Comparison of ENCODE assay signal across 19 mouse cellular contexts in the genomic region with DNA sequence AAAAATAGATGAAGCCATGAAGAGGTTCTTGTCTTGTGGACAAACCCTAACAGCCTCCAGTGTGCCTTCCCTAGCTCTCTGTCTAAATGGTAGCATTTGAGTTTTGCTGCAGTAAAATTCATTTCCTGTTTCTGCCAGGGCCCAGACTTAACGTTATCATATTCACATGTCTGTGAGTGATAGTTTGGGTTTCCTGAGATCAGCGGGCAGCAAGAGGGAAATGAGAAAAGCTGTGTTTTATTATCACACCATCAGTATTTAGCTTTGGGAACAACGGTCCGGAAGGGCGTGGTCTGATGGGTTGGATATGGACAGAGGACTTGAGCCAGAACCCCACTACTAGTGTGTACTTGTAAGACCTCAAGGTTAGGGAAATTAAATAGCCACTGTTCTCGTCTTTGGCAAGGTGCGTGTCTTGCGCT. TPM values are rescaled to one million over a fixed set of nuclear protein-coding genes. Genes with fewer than 3 reads are reported as not detected.
A peak's percentile ranks its signal among the peaks of the same experiment; 100 is the strongest.
DNase-seq lines count a peak whose midpoint lies in the region; ATAC-seq lines count a peak whose summit lies in the region.
"Had no signal": no experiment of that assay in that cellular context is flagged by ENCODE, and none has a peak within 500 bp of the region (broad histone marks: within the 10 kb centered on the region; RNA-seq: fewer than 3 reads in every experiment).

No protein-coding gene starts in this region.

- H3K36me3 ChIP-seq in liver, embryonic 12.5 days = no peaks in the 10 kb centered on the region
- H3K36me3 ChIP-seq in lung, embryonic 16.5 days (ENCODE audit: control insufficient read depth, insufficient read depth, low read length) = peaks cover 3% of the 10 kb centered on the region; the same call in 1 of the 2 replicates
- H3K36me3 ChIP-seq in intestine, embryonic 15.5 days = no peaks in the 10 kb centered on the region
- H3K36me3 ChIP-seq in forebrain, embryonic 12.5 days (replicated peaks) = no peaks in the 10 kb centered on the region
- H3K36me3 ChIP-seq in heart, embryonic 11.5 days (ENCODE audit: control insufficient read depth, insufficient read depth, low read length) = no peaks in the 10 kb centered on the region
- H3K36me3 ChIP-seq: embryonic facial prominence, embryonic 13.5 days; heart, embryonic 15.5 days; kidney, embryonic 15.5 days; neural tube, embryonic 12.5 days had no signal

- H3K9ac ChIP-seq in liver, embryonic 12.5 days = no peak overlapping the region; the same call in 1 of the 2 replicates
- no peak overlapping the region for H3K9ac ChIP-seq in lung, embryonic 16.5 days (ENCODE audit: low read length)
- no peak overlapping the region for H3K9ac ChIP-seq in intestine, embryonic 15.5 days
- no peak overlapping the region for H3K9ac ChIP-seq in forebrain, embryonic 12.5 days
- H3K9ac ChIP-seq in heart, embryonic 11.5 days (ENCODE audit: low read depth, low read length) = no peak overlapping the region
- H3K9ac ChIP-seq: embryonic facial prominence, embryonic 13.5 days; heart, embryonic 15.5 days; kidney, embryonic 15.5 days; neural tube, embryonic 12.5 days had no signal

- H3K4me2 ChIP-seq in liver, embryonic 12.5 days = peak overlapping the region; percentile 51
- no peak overlapping the region for H3K4me2 ChIP-seq in lung, embryonic 16.5 days (ENCODE audit: low read depth, low read length)
- no peak overlapping the region for H3K4me2 ChIP-seq in intestine, embryonic 15.5 days (replicated peaks)
- H3K4me2 ChIP-seq in forebrain, embryonic 12.5 days = no peak overlapping the region
- H3K4me2 ChIP-seq in heart, embryonic 11.5 days = no peak overlapping the region
- H3K4me2 ChIP-seq: embryonic facial prominence, embryonic 13.5 days; heart, embryonic 15.5 days; kidney, embryonic 15.5 days; neural tube, embryonic 12.5 days had no signal

- 15% methylated on average over 8 of the region's 8 CpGs for WGBS in liver, embryonic 12.5 days (ENCODE audit: insufficient replicate concordance)
- 44% methylated on average over 8 of the region's 8 CpGs for whole genome bisulfite sequencing in lung, embryonic 16.5 days
- WGBS in intestine, embryonic 15.5 days = 67% methylated on average over 8 of the region's 8 CpGs
- 90% methylated on average over 8 of the region's 8 CpGs for WGBS in forebrain, embryonic 12.5 days
- WGBS in heart, embryonic 11.5 days (ENCODE audit: insufficient replicate concordance) = 57% methylated on average over 8 of the region's 8 CpGs

- H3K4me3 ChIP-seq in liver, embryonic 12.5 days = no peak overlapping the region
- H3K4me3 ChIP-seq in lung, embryonic 16.5 days (ENCODE audit: low read length) = no peak overlapping the region
- no peak overlapping the region for H3K4me3 ChIP-seq in intestine, embryonic 15.5 days (replicated peaks)
- no peak overlapping the region for H3K4me3 ChIP-seq in forebrain, embryonic 12.5 days (replicated peaks)
- H3K4me3 ChIP-seq in heart, embryonic 11.5 days (ENCODE audit: low read depth, low read length) = no peak overlapping the region
- H3K4me3 ChIP-seq: embryonic facial prominence, embryonic 13.5 days; heart, embryonic 15.5 days; kidney, embryonic 15.5 days; neural tube, embryonic 12.5 days had no signal

- DNase-seq in c-Kit-positive CD71-positive TER-119-positive erythroid progenitor cells, embryonic 14.5 days (ENCODE audit: low spot score) = peak; percentile 25
- DNase-seq in adrenal gland, adult 18-20 months (ENCODE audit: low spot score in 2 of 2) = no peak
- DNase-seq: adrenal gland, adult 8-10 months; cerebellum, adult 18-20 months; heart, adult 18-20 months; right cerebral cortex, postnatal 4 days; thymus, postnatal 4 days had no signal

- H3K27ac ChIP-seq in liver, embryonic 12.5 days = peak overlapping the region; percentile 55; the same call in 1 of the 2 replicates
- peak overlapping the region; percentile 67 for H3K27ac ChIP-seq in lung, embryonic 16.5 days (ENCODE audit: low read length)
- H3K27ac ChIP-seq in intestine, embryonic 15.5 days = no peak overlapping the region
- no peak overlapping the region for H3K27ac ChIP-seq in forebrain, embryonic 12.5 days
- no peak overlapping the region for H3K27ac ChIP-seq in heart, embryonic 11.5 days (ENCODE audit: low read depth, low read length)
- H3K27ac ChIP-seq: embryonic facial prominence, embryonic 13.5 days; heart, embryonic 15.5 days; kidney, embryonic 15.5 days; neural tube, embryonic 12.5 days had no signal

- peaks cover 7% of the 10 kb centered on the region for H3K9me3 ChIP-seq in liver, embryonic 12.5 days (replicated peaks)
- H3K9me3 ChIP-seq in lung, embryonic 16.5 days (ENCODE audit: control insufficient read depth, low read length) = peaks cover 7% of the 10 kb centered on the region; the same call in 1 of the 2 replicates
- no peaks in the 10 kb centered on the region for H3K9me3 ChIP-seq in intestine, embryonic 15.5 days
- peaks cover 11% of the 10 kb centered on the region; the same call in 1 of the 2 replicates for H3K9me3 ChIP-seq in forebrain, embryonic 12.5 days
- H3K9me3 ChIP-seq in heart, embryonic 11.5 days (replicated peaks; ENCODE audit: control insufficient read depth, low read length) = no peaks in the 10 kb centered on the region; the same call in 1 of the 2 replicates
- H3K9me3 ChIP-seq: embryonic facial prominence, embryonic 13.5 days; heart, embryonic 15.5 days had no signal

- H3K27me3 ChIP-seq in liver, embryonic 12.5 days (replicated peaks) = no peaks in the 10 kb centered on the region
- H3K27me3 ChIP-seq in lung, embryonic 16.5 days (ENCODE audit: control insufficient read depth, insufficient read depth, low read depth, low read length) = no peaks in the 10 kb centered on the region
- no peaks in the 10 kb centered on the region for H3K27me3 ChIP-seq in intestine, embryonic 15.5 days (replicated peaks)
- H3K27me3 ChIP-seq in forebrain, embryonic 12.5 days = no peaks in the 10 kb centered on the region
- no peaks in the 10 kb centered on the region for H3K27me3 ChIP-seq in heart, embryonic 11.5 days (ENCODE audit: control insufficient read depth, insufficient read depth, low read length)
- H3K27me3 ChIP-seq: embryonic facial prominence, embryonic 13.5 days; heart, embryonic 15.5 days; kidney, embryonic 15.5 days; neural tube, embryonic 12.5 days had no signal

- H3K4me1 ChIP-seq in liver, embryonic 12.5 days = peaks cover 66% of the 10 kb centered on the region
- H3K4me1 ChIP-seq in lung, embryonic 16.5 days (replicated peaks; ENCODE audit: control insufficient read depth, insufficient read depth, low read length) = peaks cover 9% of the 10 kb centered on the region
- H3K4me1 ChIP-seq in intestine, embryonic 15.5 days (replicated peaks) = no peaks in the 10 kb centered on the region
- H3K4me1 ChIP-seq in forebrain, embryonic 12.5 days = 0 out of 2 replicates have a peak, but pooled peaks cover 2% of the 10 kb centered on the region
- peaks cover 3% of the 10 kb centered on the region; the same call in 1 of the 2 replicates for H3K4me1 ChIP-seq in heart, embryonic 11.5 days (ENCODE audit: control insufficient read depth, insufficient read depth, low read length)
- H3K4me1 ChIP-seq: heart, embryonic 15.5 days; kidney, embryonic 15.5 days; neural tube, embryonic 12.5 days had no signal

- ATAC-seq in liver, embryonic 12.5 days = peak; percentile 27; the same call in 1 of the 2 replicates
- ATAC-seq in lung, embryonic 16.5 days (ENCODE audit: low read depth) = peak; percentile 70
- ATAC-seq in megakaryocyte, adult 5-6 weeks (ENCODE audit: poor library complexity, severe bottlenecking) = peak; percentile 73
- no peak for ATAC-seq in intestine, embryonic 15.5 days
- no peak for ATAC-seq in forebrain, embryonic 12.5 days (ENCODE audit: low FRiP score)
- no peak for ATAC-seq in heart, embryonic 11.5 days (replicated peaks; ENCODE audit: insufficient number of reproducible peaks, low FRiP score, low TSS enrichment)
- ATAC-seq: CD4-positive, CD25-positive, alpha-beta regulatory T cell, adult 4 months; inflammation-experienced regulatory T-cells, adult 6 months had no signal

RNA-seq across cellular contexts. Expression of a gene that starts 42.6 kb away (rescaled TPM):
- polyA plus RNA-seq in liver, embryonic 12.5 days (2016; fragmentation: Nextera tagmentation; extraction: Ambion mirVana) = 1.6 and 1.7 TPM in 2 replicates
- polyA plus RNA-seq in lung, embryonic 16.5 days (2015; fragmentation: Nextera tagmentation; extraction: Ambion mirVana) = 10.7 and 11.4 TPM in 2 replicates
- 1.2 and 2.3 TPM in 2 replicates for total RNA-seq in megakaryocyte, adult 5-6 weeks (2015)
- 0.45 and 1.4 TPM in 2 replicates for total RNA-seq in megakaryocyte, adult 5-6 weeks (2017)
- 16.6 and 18.9 TPM in 2 replicates for polyA plus RNA-seq in intestine, embryonic 15.5 days (2015; fragmentation: Nextera tagmentation; extraction: Ambion mirVana)
- 10 to 100 TPM; 37.0 to 56.3 TPM for total RNA-seq in adrenal gland, adult 18-20 months (2021)
- 1.3 and 2.6 TPM in 2 replicates for polyA plus RNA-seq in forebrain, embryonic 12.5 days (2016; fragmentation: Nextera tagmentation; extraction: Ambion mirVana)
- 1.3 and 1.4 TPM in 2 replicates for polyA plus RNA-seq in heart, embryonic 11.5 days (2014; fragmentation: Nextera tagmentation; extraction: Ambion mirVana)

Comparison
In these comparisons a context has a peak if more than half of its experiments do, and no peak if none do; other contexts are left out.
1. ATAC-seq: peak in liver, embryonic 12.5 days (single experiment), lung, embryonic 16.5 days (single experiment) and megakaryocyte, adult 5-6 weeks (single experiment); none in intestine, embryonic 15.5 days (single experiment), forebrain, embryonic 12.5 days (single experiment) and heart, embryonic 11.5 days (single experiment).
2. H3K27ac ChIP-seq: peak in liver, embryonic 12.5 days (single experiment) and lung, embryonic 16.5 days (single experiment); none in intestine, embryonic 15.5 days (single experiment), forebrain, embryonic 12.5 days (single experiment) and heart, embryonic 11.5 days (single experiment).